Mouse (Mus musculus) liver, postnatal 0 days (tissue): ENCODE results near the gene Wnt8b.

Source experiments
- CTCF ChIP-seq: sonication (generic); IDR thresholded peaks from 2 replicates; pipeline ENCODE4 v1.5.1; 2016; ENCODE audit warnings: antibody characterized with exemption, low read depth
- EP300 ChIP-seq: IDR thresholded peaks from 2 replicates; pipeline ENCODE4 v1.6.1; 2016; ENCODE audit warnings: antibody characterized with exemption, low read depth, mild to moderate bottlenecking

DNA sequence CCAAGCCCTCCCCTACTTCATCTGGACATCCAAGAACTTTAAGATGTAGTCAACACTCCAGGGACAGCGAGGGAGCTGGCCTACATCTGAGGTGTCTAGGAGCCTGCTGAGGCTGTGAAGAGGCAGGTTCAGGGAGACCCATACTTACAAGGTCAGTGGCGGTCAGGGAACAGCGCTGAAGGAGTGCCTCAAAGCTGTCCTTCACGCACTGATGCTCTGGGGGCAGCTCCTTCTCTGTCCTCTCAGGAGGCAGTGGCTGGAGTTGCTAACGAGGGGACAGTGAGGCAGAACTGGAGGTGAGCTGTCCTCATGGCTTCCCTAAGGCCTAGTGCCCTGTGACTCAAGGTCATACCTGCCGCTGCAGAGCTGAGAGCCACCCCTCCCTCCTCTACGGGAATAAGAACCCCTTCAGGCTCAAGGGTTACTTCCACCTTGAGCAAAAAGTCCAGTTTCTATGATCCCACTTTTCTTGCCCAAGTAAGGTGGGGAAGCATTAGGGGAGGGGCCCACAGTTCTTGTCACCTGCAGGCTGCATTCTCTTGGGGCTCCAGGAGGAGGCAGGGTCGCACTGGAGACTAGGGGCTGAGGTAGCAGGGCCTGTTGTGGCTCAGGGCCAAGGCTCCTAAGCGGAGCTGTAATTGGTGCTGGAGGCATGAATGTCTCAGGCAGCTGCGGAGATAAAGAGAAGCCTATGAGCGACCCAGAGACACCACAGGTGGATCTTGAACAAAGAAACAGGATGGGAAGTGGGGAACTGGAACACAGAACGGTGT, 24.9 kb downstream of the Wnt8b start:
- TF ChIP-seq CTCF (peak; percentile 35), EP300 (no peak)
